Mouse (Mus musculus): ENCODE results near the gene Birc3. TPM values are rescaled to one million over a fixed set of nuclear protein-coding genes. Genes with fewer than 3 reads are reported as not detected.

Gene Birc3
- total RNA-seq, 1 experiment from 2014 or later: 19.0 TPM

DNA sequence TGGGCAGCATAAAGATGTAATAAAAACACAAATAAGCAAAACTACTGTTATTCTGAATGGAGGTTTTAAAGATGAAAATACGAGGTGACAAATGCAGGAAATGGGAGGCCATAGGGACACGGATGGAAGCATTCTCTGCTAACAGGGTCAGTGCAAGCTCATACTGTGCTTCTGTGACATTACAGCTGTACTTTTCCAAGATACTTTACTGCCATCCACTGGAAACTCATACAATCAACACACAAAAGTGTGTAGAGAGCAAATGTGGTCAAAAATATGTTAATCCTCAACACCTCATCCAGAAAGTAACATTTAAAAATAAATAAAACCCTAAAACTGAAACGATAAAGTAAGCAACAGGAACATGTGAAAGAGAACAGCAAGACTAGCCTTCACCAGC, 50.2 kb downstream of the Birc3 start:
- no peak for DNase-seq

DNA sequence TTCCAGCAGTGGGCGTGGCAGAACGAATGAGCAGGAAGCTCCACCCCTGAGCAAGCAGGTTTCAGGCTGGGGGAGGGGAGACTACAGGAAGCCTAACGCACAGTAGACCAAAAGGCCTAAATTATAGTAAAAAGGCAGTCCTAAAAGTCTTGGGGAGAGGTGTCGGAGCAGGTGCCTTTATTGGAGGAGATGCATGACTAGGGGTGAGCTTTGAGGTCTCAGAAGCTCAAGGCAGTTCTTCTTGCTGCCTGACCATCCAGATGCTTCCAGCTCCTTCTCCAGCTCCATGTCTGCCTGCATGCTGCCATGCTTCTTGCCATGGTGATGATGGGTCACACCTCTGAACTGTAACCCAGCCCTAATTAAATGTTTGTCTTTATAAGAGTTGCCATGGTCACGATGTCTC, 67.9 kb downstream of the Birc3 start:
- DNase-seq: no peak

Other genes with a start within 250 kb of the Birc3 start
- gene Mmp20, start 245.0 kb downstream of the Birc3 start, total RNA-seq (2021): not detected in 2 replicates
- not detected in 2 replicates for gene Mmp7, start 181.1 kb downstream of the Birc3 start, total RNA-seq (2021)
- gene Tmem123, start 109.1 kb downstream of the Birc3 start, total RNA-seq (2021): 140 and 148 TPM in 2 replicates
- gene Birc2, start 36.1 kb downstream of the Birc3 start, total RNA-seq (2021): 40.6 and 46.6 TPM in 2 replicates
- 67.1 and 67.4 TPM in 2 replicates for gene Yap1, start 131.4 kb upstream of the Birc3 start, total RNA-seq (2021)
- gene Cfap300, start 169.6 kb upstream of the Birc3 start, total RNA-seq (2021): 4.3 and 4.9 TPM in 2 replicates